Mouse (Mus musculus) embryonic facial prominence, embryonic 11.5 days (tissue): ENCODE measurements at regions not wholly inside any gene's neighbourhood (a gene's known extent, or its start where the extent isn't known, plus 50 kb on each side); places are given as distances from the start of the nearest gene placed in this dataset.

Experiments used
- ATAC-seq: fragments of 200-750 bp; cut with Nextera tagmentation; replicated peaks from 2 replicates; pipeline ENCODE4 v1.8.0; 2017; ENCODE audit warnings: low read depth; ENCODE audit not compliant: insufficient number of reproducible peaks, low FRiP score, low TSS enrichment
- DNase-seq: peaks from one replicate; pipeline ENCODE4 v3.0.0-alpha.2; 2015; ENCODE audit warnings: low spot score
- H3K27ac ChIP-seq: fragments of 300-500 bp; sonication (generic); replicated peaks from 2 replicates; pipeline ENCODE4 v1.5.1; 2014; ENCODE audit warnings: mild to moderate bottlenecking, low read depth, low read length, control low read depth
- H3K27me3 ChIP-seq: fragments of 300-500 bp; sonication (generic); 2 replicates; pipeline ENCODE4 v1.6.1; 2014; ENCODE audit warnings: mild to moderate bottlenecking, low read length, moderate library complexity, mixed read lengths; ENCODE audit not compliant: control insufficient read depth, insufficient read depth
- H3K36me3 ChIP-seq: fragments of 300-500 bp; sonication (generic); replicated peaks from 2 replicates; pipeline ENCODE4 v1.6.1; 2014; ENCODE audit warnings: low read depth, mild to moderate bottlenecking, low read length, moderate library complexity, mixed read lengths; ENCODE audit not compliant: control insufficient read depth, insufficient read depth
- H3K4me1 ChIP-seq: fragments of 300-500 bp; sonication (generic); 2 replicates; pipeline ENCODE4 v1.6.1; 2014; ENCODE audit warnings: low read length, mixed read lengths; ENCODE audit not compliant: control insufficient read depth, insufficient read depth
- H3K4me2 ChIP-seq: fragments of 300-500 bp; sonication (generic); 2 replicates; pipeline ENCODE4 v1.6.1; 2014; ENCODE audit warnings: low read depth, mild to moderate bottlenecking, control low read depth, low read length, moderate library complexity
- H3K4me3 ChIP-seq: fragments of 300-500 bp; sonication (generic); 2 replicates; pipeline ENCODE4 v1.5.1; 2014; ENCODE audit warnings: low read depth, low read length, control low read depth
- H3K9ac ChIP-seq: fragments of 300-500 bp; sonication (generic); replicated peaks from 2 replicates; pipeline ENCODE4 v1.6.1; 2014; ENCODE audit warnings: mild to moderate bottlenecking, control low read depth, low read length
- H3K9me3 ChIP-seq: fragments of 300-500 bp; sonication (generic); replicated peaks from 2 replicates; pipeline ENCODE4 v1.6.1; 2016; ENCODE audit warnings: mild to moderate bottlenecking, low read length, inconsistent platforms, mixed read lengths; ENCODE audit not compliant: control insufficient read depth
- WGBS: fragments of 180-500 bp; shearing (Covaris S2); extraction: QIAGEN DNeasy Blood & Tissue Kit; methylation state at CpG from one replicate; pipeline ENCODE4 v1.1.7; 2014; 5-methylcytosine and 5-hydroxymethylcytosine counted together

GRCm38 (mm10) chr10:122602394-122602793, 76.2 kb upstream of the Ppm1h start:
- Histone ChIP-seq H3K36me3 (no peaks in the 10 kb centered on the region), H3K27ac (no peak overlapping the region), H3K4me2 (no peak overlapping the region), H3K9ac (no peak overlapping the region), H3K4me3 (no peak overlapping the region), H3K27me3 (no peaks in the 10 kb centered on the region), H3K9me3 (no peaks in the 10 kb centered on the region), H3K4me1 (no peaks in the 10 kb centered on the region)
- ATAC-seq (no peak), DNase-seq (no peak)
- 57% methylated on average over 6 of the region's 6 CpGs for WGBS

DNA sequence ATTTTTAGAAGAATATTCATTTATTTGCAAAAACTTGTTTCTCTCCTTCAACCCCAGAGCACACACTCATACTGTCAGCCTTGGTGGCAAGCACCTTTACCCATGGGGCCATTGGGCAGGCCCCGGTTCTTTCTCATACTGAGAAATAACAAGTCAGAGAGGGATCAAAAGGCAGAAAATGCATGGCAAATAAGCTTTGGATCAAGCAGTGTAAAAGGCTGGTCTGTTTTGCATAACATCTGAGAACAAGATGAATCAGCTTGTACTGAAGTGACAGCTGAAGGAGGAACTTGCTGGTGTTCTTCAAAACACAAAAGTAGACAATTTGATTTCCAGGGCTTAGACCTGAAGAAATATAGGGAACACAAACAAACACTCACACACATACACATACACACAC, 74.6 kb upstream of the Ppm1h start:
- ATAC-seq = no peak
- Histone ChIP-seq H3K27ac (no peak overlapping the region), H3K4me1 (no peaks in the 10 kb centered on the region), H3K9ac (no peak overlapping the region), H3K9me3 (no peaks in the 10 kb centered on the region), H3K4me2 (no peak overlapping the region), H3K36me3 (no peaks in the 10 kb centered on the region), H3K4me3 (no peak overlapping the region), H3K27me3 (no peaks in the 10 kb centered on the region)
- WGBS = 70% methylated on average over 1 of the region's 1 CpGs
- DNase-seq = no peak

- DNase-seq (no peak), ATAC-seq (no peak)
- no peaks in the 10 kb centered on the region for H3K27me3 ChIP-seq
- no peaks in the 10 kb centered on the region for H3K36me3 ChIP-seq
- no peak overlapping the region for H3K27ac ChIP-seq
- no peak overlapping the region for H3K4me2 ChIP-seq
- H3K9me3 ChIP-seq = no peaks in the 10 kb centered on the region
- H3K4me3 ChIP-seq = no peak overlapping the region
- H3K4me1 ChIP-seq = no peaks in the 10 kb centered on the region
- H3K9ac ChIP-seq = no peak overlapping the region
- WGBS = 79% methylated on average over 2 of the region's 2 CpGs
Observed at GRCm38 (mm10) chr10:122613281-122613680, 65.3 kb upstream of the Ppm1h start.

- H3K27me3 ChIP-seq = no peaks in the 10 kb centered on the region
- 59% methylated on average over 2 of the region's 2 CpGs for WGBS
- no peak for ATAC-seq
Observed at GRCm38 (mm10) chr10:122613891-122614290, 64.7 kb upstream of the Ppm1h start.

GRCm38 (mm10) chr10:122614720-122615119, 63.8 kb upstream of the Ppm1h start:
- 52% methylated on average over 3 of the region's 3 CpGs for WGBS
- Histone ChIP-seq H3K9ac (no peak overlapping the region), H3K4me3 (no peak overlapping the region), H3K9me3 (no peaks in the 10 kb centered on the region), H3K27me3 (no peaks in the 10 kb centered on the region), H3K36me3 (no peaks in the 10 kb centered on the region), H3K4me1 (no peaks in the 10 kb centered on the region), H3K4me2 (no peak overlapping the region), H3K27ac (no peak overlapping the region)
- no peak for DNase-seq
- ATAC-seq = no peak

More at GRCm38 (mm10) chr10:122613891-122614290, 64.7 kb upstream of the Ppm1h start:
- no peak for DNase-seq
- no peak overlapping the region for H3K4me3 ChIP-seq
- H3K4me2 ChIP-seq = no peak overlapping the region
- no peaks in the 10 kb centered on the region for H3K9me3 ChIP-seq
- H3K36me3 ChIP-seq = no peaks in the 10 kb centered on the region
- no peaks in the 10 kb centered on the region for H3K4me1 ChIP-seq
- no peak overlapping the region for H3K9ac ChIP-seq
- H3K27ac ChIP-seq = no peak overlapping the region

DNA sequence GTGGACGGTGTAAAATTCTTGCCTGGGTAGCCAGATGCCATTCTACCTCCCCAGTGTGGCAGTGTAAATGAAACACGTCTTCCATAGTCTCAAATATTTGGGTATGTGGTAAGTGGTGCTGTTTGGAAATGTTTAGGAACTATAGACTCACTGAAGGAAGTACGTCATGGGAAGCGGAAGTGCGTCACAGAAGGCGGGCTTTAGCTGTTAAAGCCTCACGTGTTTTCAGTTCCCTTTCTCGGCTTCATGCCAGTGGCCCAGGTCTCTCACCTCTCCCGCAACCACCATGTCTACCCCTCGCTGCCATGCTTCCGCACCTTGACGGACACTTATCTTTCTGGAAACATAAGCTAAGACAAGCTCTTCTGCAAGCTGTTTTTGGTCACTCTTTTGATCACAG, 62.9 kb upstream of the Ppm1h start:
- H3K9me3 ChIP-seq = no peaks in the 10 kb centered on the region
- no peak overlapping the region for H3K9ac ChIP-seq
- no peak overlapping the region for H3K4me2 ChIP-seq
- no peak overlapping the region for H3K4me3 ChIP-seq
- H3K27ac ChIP-seq = no peak overlapping the region
- no peak for ATAC-seq
- 93% methylated on average over 12 of the region's 12 CpGs for WGBS
- no peaks in the 10 kb centered on the region for H3K36me3 ChIP-seq
- no peak for DNase-seq
- no peaks in the 10 kb centered on the region for H3K27me3 ChIP-seq
- no peaks in the 10 kb centered on the region for H3K4me1 ChIP-seq

DNA sequence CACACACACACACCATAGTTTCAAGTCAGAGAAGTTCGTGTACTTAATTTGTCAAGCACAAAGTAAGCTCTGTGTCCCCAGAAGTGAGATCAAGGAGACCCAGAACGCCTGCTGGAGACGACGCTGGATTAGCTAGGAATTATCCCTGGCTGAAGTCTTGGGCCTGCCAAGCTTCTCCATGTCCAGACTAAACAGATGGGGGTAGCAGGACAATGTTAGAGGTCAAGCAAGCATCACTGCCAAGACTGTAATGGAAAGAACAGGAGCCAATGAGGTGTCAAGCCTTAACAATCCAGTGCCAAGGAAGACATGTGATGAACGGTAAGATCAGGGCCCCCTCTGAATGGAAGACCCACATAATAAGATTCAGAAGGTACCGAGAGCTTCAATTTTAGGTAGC, 62.2 kb upstream of the Ppm1h start:
- H3K4me2 ChIP-seq = no peak overlapping the region
- H3K9ac ChIP-seq = no peak overlapping the region
- no peaks in the 10 kb centered on the region for H3K36me3 ChIP-seq
- no peak overlapping the region for H3K4me3 ChIP-seq
- no peak overlapping the region for H3K27ac ChIP-seq
- ATAC-seq = no peak
- no peaks in the 10 kb centered on the region for H3K4me1 ChIP-seq
- 76% methylated on average over 6 of the region's 6 CpGs for WGBS
- H3K27me3 ChIP-seq = no peaks in the 10 kb centered on the region
- DNase-seq = no peak
- no peaks in the 10 kb centered on the region for H3K9me3 ChIP-seq

DNA sequence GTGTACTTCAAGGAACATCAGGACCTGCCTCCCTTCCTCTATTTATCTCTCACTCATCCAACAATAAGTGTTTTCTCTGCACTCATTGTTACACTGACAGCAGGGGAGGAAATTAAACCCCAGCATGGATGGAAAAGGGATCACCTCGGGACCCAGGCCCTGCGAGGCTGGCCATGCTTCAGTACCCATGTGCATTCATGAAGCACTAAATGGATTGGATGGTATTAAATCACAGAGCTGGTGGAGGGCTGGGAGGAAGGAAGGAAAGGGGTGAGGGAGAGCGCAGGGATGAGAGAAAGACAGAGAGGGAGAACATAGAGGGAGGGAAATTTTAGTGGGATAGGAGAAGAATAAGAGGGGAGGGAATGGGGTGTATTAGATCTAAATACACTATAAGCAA, 59.7 kb upstream of the Ppm1h start:
- H3K4me3 ChIP-seq = no peak overlapping the region
- H3K4me1 ChIP-seq = no peaks in the 10 kb centered on the region
- H3K9ac ChIP-seq = no peak overlapping the region
- H3K36me3 ChIP-seq = no peaks in the 10 kb centered on the region
- no peak overlapping the region for H3K27ac ChIP-seq
- no peaks in the 10 kb centered on the region for H3K9me3 ChIP-seq
- DNase-seq = peak; percentile 5
- 46% methylated on average over 3 of the region's 3 CpGs for WGBS
- ATAC-seq = no peak; the same call in 1 of the 2 replicates
- H3K27me3 ChIP-seq = no peaks in the 10 kb centered on the region
- H3K4me2 ChIP-seq = no peak overlapping the region
